In genomic region chr3:48080616-48081015, GRCm38 (mm10) we compare ENCODE assay signal across 17 mouse cellular contexts.
DNase-seq lines count a peak whose midpoint lies in the region; ATAC-seq lines count a peak whose summit lies in the region.
"Had no signal": no experiment of that assay in that cellular context is flagged by ENCODE, and none has a peak within 500 bp of the region (broad histone marks: within the 10 kb centered on the region; RNA-seq: fewer than 3 reads in every experiment).

No protein-coding gene starts in this region.

- intact Hi-C loops in heart, postnatal 10 days (cut with DNase I), result no loop called here
- intact Hi-C loops in heart, postnatal 14 days (cut with DNase I), result no loop called here

- DNase-seq in adrenal gland, adult 2 months, result peak; percentile 2
- DNase-seq in adrenal gland, adult 8-10 months, result no peak
- peak; percentile 1 to 4 for DNase-seq in heart, postnatal 10 days
- DNase-seq in heart, postnatal 14 days, result no peak
- DNase-seq in 416B (ENCODE audit: low read depth), result peak; percentile 42
- DNase-seq in thymus, postnatal 4 days, result no peak
- DNase-seq in B cell, adult 2 months, result no peak
- DNase-seq: cerebellum, adult 9-10 months; gastrocnemius, postnatal 14 days; kidney, postnatal 10 days; left cerebral cortex, postnatal 4 days; right cerebral cortex, postnatal 4 days; thymus, adult 2 months had no signal

- ATAC-seq in megakaryocyte, adult 5-6 weeks (ENCODE audit: poor library complexity, severe bottlenecking), result peak; percentile 99
- ATAC-seq: activated CD4-positive, CD25-positive, alpha-beta regulatory T cell, adult 4 months; intestine, postnatal 0 days; midbrain, embryonic 15.5 days had no signal

Comparison
In these comparisons a context has a peak if more than half of its experiments do, and no peak if none do; other contexts are left out.
1. DNase-seq: peak in adrenal gland, adult 2 months (single experiment), heart, postnatal 10 days (2 of 2) and 416B (single experiment); none in adrenal gland, adult 8-10 months (single experiment), heart, postnatal 14 days (0 of 2), thymus, postnatal 4 days (single experiment) and B cell, adult 2 months (0 of 2).